Mouse (Mus musculus): ENCODE results near the gene Map2k6. TPM values are rescaled to one million over a fixed set of nuclear protein-coding genes. Genes with fewer than 3 reads are reported as not detected.

Gene Map2k6
- total RNA-seq, 2 experiments from 2014 or later, result 23.0 to 25.3 TPM

- intact Hi-C loops (cut with DNase I), result no loop called here
- DNase-seq (ENCODE audit: extremely low spot score in 1 of 2, low spot score in 2 of 2), result no peak
Observed at GRCm38 (mm10) chr11:110518648-110519047, 119.7 kb downstream of the Map2k6 start.

- intact Hi-C loops (cut with DNase I), result no loop called here
- DNase-seq (ENCODE audit: extremely low spot score in 1 of 2, low spot score in 2 of 2), result no peak
Observed at GRCm38 (mm10) chr11:110522906-110523305, 124.0 kb downstream of the Map2k6 start.

- intact Hi-C loops (cut with DNase I), result no loop called here
- DNase-seq (ENCODE audit: extremely low spot score in 1 of 2, low spot score in 2 of 2), result no peak
Observed at GRCm38 (mm10) chr11:110526156-110526555, 127.2 kb downstream of the Map2k6 start.

- DNase-seq (ENCODE audit: extremely low spot score in 1 of 2, low spot score in 2 of 2), result no peak
- intact Hi-C loops (cut with DNase I), result loop anchor here (10.0 kb wide), 1 partner anchor 914 kb away; no protein-coding TSS in a partner anchor
Observed at GRCm38 (mm10) chr11:110531087-110531486, 132.2 kb downstream of the Map2k6 start.

GRCm38 (mm10) chr11:110534856-110535255 is 135.9 kb downstream of the Map2k6 start:
- no peak for DNase-seq (ENCODE audit: extremely low spot score in 1 of 2, low spot score in 2 of 2)
- intact Hi-C loops (cut with DNase I), result loop anchor here (10.0 kb wide), 1 partner anchor 910 kb away; no protein-coding TSS in a partner anchor

GRCm38 (mm10) chr11:110536533-110536932 is 137.6 kb downstream of the Map2k6 start:
- intact Hi-C loops (cut with DNase I), result loop anchor here (2.0 to 10.0 kb wide), 3 partner anchors 528 to 988 kb away; no protein-coding TSS in a partner anchor
- no peak for DNase-seq (ENCODE audit: extremely low spot score in 1 of 2, low spot score in 2 of 2)

- intact Hi-C loops (cut with DNase I), result loop anchor here (2.0 to 10.0 kb wide), 3 partner anchors 527 to 987 kb away; no protein-coding TSS in a partner anchor
- peak; percentile 62 to 85 for DNase-seq (ENCODE audit: extremely low spot score in 1 of 2, low spot score in 2 of 2)
Observed at GRCm38 (mm10) chr11:110537602-110538001, 138.7 kb downstream of the Map2k6 start.

GRCm38 (mm10) chr11:110538206-110538605 is 139.3 kb downstream of the Map2k6 start:
- intact Hi-C loops (cut with DNase I), result loop anchor here (10.0 kb wide), 1 partner anchor 907 kb away; no protein-coding TSS in a partner anchor
- DNase-seq (ENCODE audit: extremely low spot score in 1 of 2, low spot score in 2 of 2), result no peak

- intact Hi-C loops (cut with DNase I), result no loop called here
- DNase-seq (ENCODE audit: extremely low spot score in 1 of 2, low spot score in 2 of 2), result no peak
Observed at GRCm38 (mm10) chr11:110541933-110542332, 143.0 kb downstream of the Map2k6 start.

- DNase-seq (ENCODE audit: extremely low spot score in 1 of 2, low spot score in 2 of 2), result no peak
- intact Hi-C loops (cut with DNase I), result no loop called here
Observed at GRCm38 (mm10) chr11:110544419-110545210, 145.7 kb downstream of the Map2k6 start.

- DNase-seq (ENCODE audit: extremely low spot score in 1 of 2, low spot score in 2 of 2), result no peak
- intact Hi-C loops (cut with DNase I), result no loop called here
Observed at GRCm38 (mm10) chr11:110545416-110545815, 146.5 kb downstream of the Map2k6 start.

- intact Hi-C loops (cut with DNase I), result no loop called here
- DNase-seq (ENCODE audit: extremely low spot score in 1 of 2, low spot score in 2 of 2), result peak in 1 of 2 experiments; percentile 29
Observed at GRCm38 (mm10) chr11:110551471-110551967, 152.6 kb downstream of the Map2k6 start.

- intact Hi-C loops (cut with DNase I), result no loop called here
- no peak for DNase-seq (ENCODE audit: extremely low spot score in 1 of 2, low spot score in 2 of 2)
Observed at GRCm38 (mm10) chr11:110562320-110563081, 163.6 kb downstream of the Map2k6 start.

GRCm38 (mm10) chr11:110563272-110563671 is 164.3 kb downstream of the Map2k6 start:
- intact Hi-C loops (cut with DNase I), result no loop called here
- peak in 1 of 2 experiments; percentile 57 for DNase-seq (ENCODE audit: extremely low spot score in 1 of 2, low spot score in 2 of 2)

GRCm38 (mm10) chr11:110563801-110564200 is 164.9 kb downstream of the Map2k6 start:
- no peak for DNase-seq (ENCODE audit: extremely low spot score in 1 of 2, low spot score in 2 of 2)
- intact Hi-C loops (cut with DNase I), result no loop called here

- intact Hi-C loops (cut with DNase I), result no loop called here
- no peak for DNase-seq (ENCODE audit: extremely low spot score in 1 of 2, low spot score in 2 of 2)
Observed at GRCm38 (mm10) chr11:110566307-110566706, 167.4 kb downstream of the Map2k6 start.

GRCm38 (mm10) chr11:110572548-110572947 is 173.6 kb downstream of the Map2k6 start:
- peak; percentile 49 to 60 for DNase-seq (ENCODE audit: extremely low spot score in 1 of 2, low spot score in 2 of 2)
- intact Hi-C loops (cut with DNase I), result loop anchor here (5.0 to 10.0 kb wide), 2 partner anchors 490 to 872 kb away; no protein-coding TSS in a partner anchor
